Mouse (Mus musculus) liver, postnatal 0 days (tissue): ENCODE results near the gene Itpr1. TPM values are rescaled to one million over a fixed set of nuclear protein-coding genes. Genes with fewer than 3 reads are reported as not detected.

Experiments used
- ATAC-seq: fragments of 200-750 bp; cut with Nextera tagmentation; 2 replicates; pipeline ENCODE4 v1.8.0; 2017; ENCODE audit warnings: mild to moderate bottlenecking, moderate library complexity
- DNase-seq: peaks from one replicate; pipeline ENCODE4 v3.0.0-alpha.2; 2016
- H3K27ac ChIP-seq: fragments of 300-500 bp; sonication (generic); 2 replicates; pipeline ENCODE4 v1.5.1; 2014; ENCODE audit warnings: antibody characterized with exemption, moderate library complexity, mild to moderate bottlenecking, low read depth
- H3K27me3 ChIP-seq: fragments of 300-500 bp; sonication (generic); 2 replicates; pipeline ENCODE4 v1.6.1; 2014; ENCODE audit warnings: low read length, control low read depth, mixed read lengths; ENCODE audit not compliant: insufficient read depth
- H3K36me3 ChIP-seq: fragments of 300-500 bp; sonication (generic); replicated peaks from 2 replicates; pipeline ENCODE4 v1.6.1; 2014; ENCODE audit warnings: mild to moderate bottlenecking, control low read depth, low read length, moderate library complexity, mixed read lengths; ENCODE audit not compliant: insufficient read depth
- H3K4me1 ChIP-seq: fragments of 300-500 bp; sonication (generic); 2 replicates; pipeline ENCODE4 v1.6.1; 2014; ENCODE audit warnings: antibody characterized with exemption, mild to moderate bottlenecking, control low read depth; ENCODE audit not compliant: insufficient read depth
- H3K4me2 ChIP-seq: fragments of 300-500 bp; sonication (generic); 2 replicates; pipeline ENCODE4 v1.6.1; 2014; ENCODE audit warnings: low read depth, mild to moderate bottlenecking, low read length, moderate library complexity, mixed read lengths
- H3K4me3 ChIP-seq: fragments of 300-500 bp; sonication (generic); 2 replicates; pipeline ENCODE4 v1.5.1; 2014; ENCODE audit warnings: low read depth, low read length
- H3K9ac ChIP-seq: fragments of 300-500 bp; sonication (generic); replicated peaks from 2 replicates; pipeline ENCODE4 v1.6.1; 2014; ENCODE audit warnings: mild to moderate bottlenecking, moderate library complexity
- H3K9me3 ChIP-seq: fragments of 300-500 bp; sonication (generic); 2 replicates; pipeline ENCODE4 v1.6.1; 2016; ENCODE audit warnings: mild to moderate bottlenecking, control low read depth, low read length, mixed read lengths
- CTCF ChIP-seq: sonication (generic); IDR thresholded peaks from 2 replicates; pipeline ENCODE4 v1.5.1; 2016; ENCODE audit warnings: antibody characterized with exemption, low read depth
- EP300 ChIP-seq: IDR thresholded peaks from 2 replicates; pipeline ENCODE4 v1.6.1; 2016; ENCODE audit warnings: antibody characterized with exemption, low read depth, mild to moderate bottlenecking
- WGBS: fragments of 180-500 bp; shearing (Covaris S2); extraction: QIAGEN DNeasy Blood & Tissue Kit; methylation state at CpG from one replicate; pipeline ENCODE4 v1.1.7; 2014; ENCODE audit not compliant: insufficient replicate concordance; 5-methylcytosine and 5-hydroxymethylcytosine counted together
- polyA plus RNA-seq: library from polyadenylated mRNA; unstranded; fragments of >200 nt; fragmentation: Nextera tagmentation; extraction: Ambion mirVana; gene quantifications from 2 replicates; pipeline ENCODE4 v1.2.1, GENCODE M21; 2015

The Itpr1 gene
- polyA plus RNA-seq, 1 experiment from 2014 or later, result 2.9 TPM

GRCm38 (mm10) chr6:108482464-108482863, 269.6 kb downstream of the Itpr1 start:
- ATAC-seq, result no peak
- Histone ChIP-seq H3K27ac (no peak overlapping the region), H3K36me3 (peaks cover 8% of the 10 kb centered on the region), H3K9ac (no peak overlapping the region), H3K4me3 (no peak overlapping the region), H3K4me1 (peaks cover 10% of the 10 kb centered on the region), H3K9me3 (no peaks in the 10 kb centered on the region), H3K27me3 (no peaks in the 10 kb centered on the region), H3K4me2 (no peak overlapping the region)
- TF ChIP-seq CTCF (no peak), EP300 (no peak)
- 81% methylated on average over 5 of the region's 5 CpGs for WGBS
- no peak for DNase-seq

- no peaks in the 10 kb centered on the region for H3K27me3 ChIP-seq
- peak; percentile 62 for ATAC-seq
Observed at GRCm38 (mm10) chr6:108486212-108486992, 273.5 kb downstream of the Itpr1 start.

GRCm38 (mm10) chr6:108487300-108487835, 274.5 kb downstream of the Itpr1 start:
- Histone ChIP-seq H3K4me2 (no peak overlapping the region), H3K9ac (no peak overlapping the region), H3K27ac (0 out of 2 replicates have a peak overlapping the region, but pooled peaks have one; percentile 11), H3K36me3 (peaks cover 3% of the 10 kb centered on the region), H3K4me3 (no peak overlapping the region), H3K9me3 (no peaks in the 10 kb centered on the region), H3K27me3 (no peaks in the 10 kb centered on the region), H3K4me1 (peaks cover 7% of the 10 kb centered on the region; the same call in 1 of the 2 replicates)
- DNase-seq (no peak), ATAC-seq (no peak)
- 59% methylated on average over 10 of the region's 10 CpGs for WGBS
- TF ChIP-seq EP300 (no peak), CTCF (no peak)

More at GRCm38 (mm10) chr6:108486212-108486992, 273.5 kb downstream of the Itpr1 start:
- peak overlapping the region; percentile 46; the same call in 1 of the 2 replicates for H3K27ac ChIP-seq
- peaks cover 7% of the 10 kb centered on the region; the same call in 1 of the 2 replicates for H3K4me1 ChIP-seq
- TF ChIP-seq EP300, result peak; percentile 46
- TF ChIP-seq CTCF, result no peak
- DNase-seq, result no peak
- H3K4me2 ChIP-seq, result no peak overlapping the region
- peaks cover 5% of the 10 kb centered on the region for H3K36me3 ChIP-seq
- no peak overlapping the region for H3K9ac ChIP-seq
- WGBS, result 68% methylated on average over 7 of the region's 7 CpGs
- no peaks in the 10 kb centered on the region for H3K9me3 ChIP-seq
- H3K4me3 ChIP-seq, result no peak overlapping the region

GRCm38 (mm10) chr6:108488250-108488649, 275.4 kb downstream of the Itpr1 start:
- 81% methylated on average over 5 of the region's 5 CpGs for WGBS
- no peak overlapping the region for H3K9ac ChIP-seq
- H3K9me3 ChIP-seq, result no peaks in the 10 kb centered on the region
- TF ChIP-seq EP300 (no peak), CTCF (peak; percentile 60)
- ATAC-seq (no peak), DNase-seq (no peak)
- peaks cover 7% of the 10 kb centered on the region; the same call in 1 of the 2 replicates for H3K4me1 ChIP-seq
- H3K27ac ChIP-seq, result no peak overlapping the region
- no peak overlapping the region for H3K4me2 ChIP-seq
- H3K36me3 ChIP-seq, result peaks cover 3% of the 10 kb centered on the region
- H3K4me3 ChIP-seq, result no peak overlapping the region
- no peaks in the 10 kb centered on the region for H3K27me3 ChIP-seq

GRCm38 (mm10) chr6:108491969-108492368, 279.1 kb downstream of the Itpr1 start:
- no peak overlapping the region for H3K27ac ChIP-seq
- H3K9ac ChIP-seq, result no peak overlapping the region
- ATAC-seq (no peak), DNase-seq (no peak)
- H3K4me1 ChIP-seq, result peaks cover 3% of the 10 kb centered on the region; the same call in 1 of the 2 replicates
- no peak for TF ChIP-seq EP300
- no peak for TF ChIP-seq CTCF
- peaks cover 13% of the 10 kb centered on the region; the same call in 1 of the 2 replicates for H3K36me3 ChIP-seq
- WGBS, result 74% methylated on average over 1 of the region's 1 CpGs
- H3K4me2 ChIP-seq, result no peak overlapping the region
- no peaks in the 10 kb centered on the region for H3K9me3 ChIP-seq
- H3K27me3 ChIP-seq, result no peaks in the 10 kb centered on the region
- no peak overlapping the region for H3K4me3 ChIP-seq

GRCm38 (mm10) chr6:108493753-108494152, 280.9 kb downstream of the Itpr1 start:
- H3K4me3 ChIP-seq, result no peak overlapping the region
- no peak for DNase-seq
- no peak overlapping the region for H3K9ac ChIP-seq
- no peak for ATAC-seq
- TF ChIP-seq EP300, result no peak
- no peak for TF ChIP-seq CTCF
- no peaks in the 10 kb centered on the region for H3K9me3 ChIP-seq
- no peaks in the 10 kb centered on the region for H3K4me1 ChIP-seq
- H3K27ac ChIP-seq, result no peak overlapping the region
- 89% methylated on average over 16 of the region's 16 CpGs for WGBS
- H3K4me2 ChIP-seq, result no peak overlapping the region
- H3K36me3 ChIP-seq, result peaks cover 10% of the 10 kb centered on the region; the same call in 1 of the 2 replicates
- H3K27me3 ChIP-seq, result no peaks in the 10 kb centered on the region
